Mouse (Mus musculus) C2C12 (cell line): ENCODE measurements around the gene Ppp2r5c.

Source experiments
- CEBPB ChIP-seq: IDR thresholded peaks from one replicate; pipeline ENCODE4 v1.6.1; 2011; ENCODE audit warnings: low read depth, mild to moderate bottlenecking, control low read depth, moderate library complexity
- CTCF ChIP-seq: IDR thresholded peaks from one replicate; pipeline ENCODE4 v1.5.1; 2011; ENCODE audit not compliant: control insufficient read depth, insufficient read depth, insufficient read length
- FOSL1 ChIP-seq: IDR thresholded peaks from one replicate; pipeline ENCODE4 v1.8.0; 2011; ENCODE audit warnings: mild to moderate bottlenecking, low read length; ENCODE audit not compliant: poor library complexity, insufficient read depth, severe bottlenecking
- MAX ChIP-seq: IDR thresholded peaks from one replicate; pipeline ENCODE4 v1.6.1; 2011; ENCODE audit warnings: mild to moderate bottlenecking, control low read depth
- MYOG ChIP-seq: IDR thresholded peaks from one replicate; pipeline ENCODE4 v1.6.1; 2011; ENCODE audit not compliant: control insufficient read depth, insufficient read length; ENCODE audit errors: extremely low read depth

DNA sequence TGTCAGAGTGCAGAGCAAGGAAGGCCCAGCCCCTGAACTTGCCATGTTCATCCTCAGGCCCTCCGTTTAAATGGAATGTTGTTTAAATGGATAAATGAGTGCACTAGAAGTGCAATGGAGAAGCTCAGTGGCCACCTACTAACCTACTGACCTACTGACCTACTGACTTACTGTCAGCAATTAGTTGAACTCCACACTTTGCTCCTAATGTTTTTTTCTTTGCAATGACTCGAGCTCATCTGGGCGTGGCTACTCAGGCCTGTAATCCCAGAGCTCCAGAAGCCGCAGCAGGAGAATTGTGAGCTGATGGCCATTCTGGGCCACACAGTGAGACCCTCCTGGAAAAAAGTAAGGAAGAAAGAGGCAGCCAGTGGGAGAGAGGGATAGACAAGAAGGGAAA is 129.0 kb downstream of the Ppp2r5c start:
- TF ChIP-seq CTCF (no peak), CEBPB (no peak), MAX (no peak), MYOG (no peak), FOSL1 (no peak)
